Mouse (Mus musculus): Measurements from ENCODE around the gene Rrp12.

Rrp12 gene

GRCm38 (mm10) chr19:41831718-41832391, 64.1 kb downstream of the Rrp12 start:
- in situ Hi-C loops (cut with MboI, MseI), result no loop called here

- in situ Hi-C loops (cut with MboI, MseI), result no loop called here
Observed at GRCm38 (mm10) chr19:41831101-41831570, 64.8 kb downstream of the Rrp12 start.

- in situ Hi-C loops (cut with MboI, MseI), result no loop called here
Observed at GRCm38 (mm10) chr19:41830106-41831031, 65.6 kb downstream of the Rrp12 start.

GRCm38 (mm10) chr19:41829381-41830105, 66.4 kb downstream of the Rrp12 start, which contains the start of gene Frat1:
Gene Frat1, plus strand, starts transcription at chr19:41829970.
- in situ Hi-C loops (cut with MboI, MseI), result no loop called here

- in situ Hi-C loops (cut with MboI, MseI), result no loop called here
Observed at GRCm38 (mm10) chr19:41828941-41829340, 67.0 kb downstream of the Rrp12 start.

- in situ Hi-C loops (cut with MboI, MseI), result no loop called here
Observed at GRCm38 (mm10) chr19:41826529-41826928, 69.4 kb downstream of the Rrp12 start.

GRCm38 (mm10) chr19:41824950-41825349, 71.0 kb downstream of the Rrp12 start:
- in situ Hi-C loops (cut with MboI, MseI), result no loop called here

- in situ Hi-C loops (cut with MboI, MseI), result no loop called here
Observed at GRCm38 (mm10) chr19:41822589-41822988, 73.4 kb downstream of the Rrp12 start.

- in situ Hi-C loops (cut with MboI, MseI), result no loop called here
Observed at GRCm38 (mm10) chr19:41821436-41821835, 74.5 kb downstream of the Rrp12 start.

- in situ Hi-C loops (cut with MboI, MseI), result no loop called here
Observed at GRCm38 (mm10) chr19:41818749-41819148, 77.2 kb downstream of the Rrp12 start.

GRCm38 (mm10) chr19:41817325-41817724, 78.6 kb downstream of the Rrp12 start:
- in situ Hi-C loops (cut with MboI, MseI), result no loop called here

- in situ Hi-C loops (cut with MboI, MseI), result no loop called here
Observed at GRCm38 (mm10) chr19:41816915-41817314, 79.1 kb downstream of the Rrp12 start.

GRCm38 (mm10) chr19:41816410-41816809, 79.6 kb downstream of the Rrp12 start:
- in situ Hi-C loops (cut with MboI, MseI), result no loop called here

GRCm38 (mm10) chr19:41813374-41813773, 82.6 kb downstream of the Rrp12 start:
- in situ Hi-C loops (cut with MboI, MseI), result loop anchor here in 1 of 2 experiments (5.0 kb wide), 1 partner anchor 59 kb away; no protein-coding TSS in a partner anchor
